Mouse (Mus musculus) cerebellum, postnatal 25 days (tissue): ENCODE measurements around the gene Usp51.
"Not testable (repeated sequence)": the region's sequence is repeated elsewhere in the genome, so short reads cannot be mapped to it uniquely, and the experiment has no call there.

Experiments
- DNase-seq, 2 experiments: peaks; one replicate each; pipeline ENCODE4 v3.0.0; 2021; ENCODE audit warnings: mixed read lengths in 2 of 2

The Usp51 gene

GRCm38 (mm10) chrX:153006387-153006841, at the start of gene Usp51:
Gene Usp51 (plus strand): TSS chrX:153006469.
- peak; percentile 72 to 78 for DNase-seq

GRCm38 (mm10) chrX:152969606-152970005, 36.7 kb upstream of the Usp51 start:
- no peak for DNase-seq

GRCm38 (mm10) chrX:152973476-152974203, 32.6 kb upstream of the Usp51 start:
- peak in 1 of 2 experiments; percentile 6 for DNase-seq

GRCm38 (mm10) chrX:152974204-152974661, 32.0 kb upstream of the Usp51 start:
- peak; percentile 38 to 47 for DNase-seq

- DNase-seq = no peak
Observed at GRCm38 (mm10) chrX:152976538-152976937, 29.7 kb upstream of the Usp51 start.

GRCm38 (mm10) chrX:152985009-152985408, 21.3 kb upstream of the Usp51 start:
- DNase-seq = no peak

- DNase-seq = not testable (repeated sequence)
Observed at GRCm38 (mm10) chrX:152989852-152990251, 16.4 kb upstream of the Usp51 start.

- DNase-seq = not testable (repeated sequence)
Observed at GRCm38 (mm10) chrX:152996105-152996504, 10.2 kb upstream of the Usp51 start.

- DNase-seq = peak; percentile 73 to 85
Observed at GRCm38 (mm10) chrX:153007021-153007684, 884 bp downstream of the Usp51 start.

- no peak for DNase-seq
Observed at GRCm38 (mm10) chrX:153007685-153008047, 1.4 kb downstream of the Usp51 start.

GRCm38 (mm10) chrX:153025255-153025654, 19.0 kb downstream of the Usp51 start:
- DNase-seq = not testable (repeated sequence)

GRCm38 (mm10) chrX:153025709-153026108, 19.4 kb downstream of the Usp51 start:
- DNase-seq = not testable (repeated sequence)

- DNase-seq = not testable (repeated sequence)
Observed at GRCm38 (mm10) chrX:153031547-153031946, 25.3 kb downstream of the Usp51 start.

- peak; percentile 88 to 92 for DNase-seq
Observed at GRCm38 (mm10) chrX:153037087-153037971, 31.1 kb downstream of the Usp51 start, which contains the start of gene Mageh1. Gene Mageh1 (minus strand): TSS chrX:153037575.

- DNase-seq = peak in 1 of 2 experiments; percentile 2
Observed at GRCm38 (mm10) chrX:153037972-153038744, 31.9 kb downstream of the Usp51 start.
